Comparison of ENCODE assay signal across 8 mouse cellular contexts in genomic region chr7:105554212-105554942, GRCm38 (mm10). TPM values are rescaled to one million over a fixed set of nuclear protein-coding genes. Genes with fewer than 3 reads are reported as not detected.
DNase-seq lines count a peak whose midpoint lies in the region; ATAC-seq and TF ChIP-seq lines count a peak whose summit lies in the region.

Smpd1 (plus strand) TSS chr7:105554360.

- TF ChIP-seq POLR2A in cortical plate, adult 2 months (IDR thresholded peaks at IDR 0.05; ENCODE audit: extremely low read depth, insufficient read depth, low read length) = peak; percentile 66

- TF ChIP-seq CTCF in cortical plate, adult 2 months (IDR thresholded peaks at IDR 0.05; ENCODE audit: extremely low read depth, insufficient read depth, low read length) = no peak

- intact Hi-C loops in left cerebral cortex, postnatal 10 days (cut with DNase I) = loop anchor here (5.0 to 10.0 kb wide), 3 partner anchors 48 to 268 kb away; partner anchors contain the start of genes Hpx and Taf10

- peaks cover 14% of the 10 kb centered on the region for H3K4me1 ChIP-seq in cortical plate, adult 2 months (ENCODE audit: control insufficient read depth, insufficient read depth, low read length)

- peak; percentile 82 for DNase-seq in gastrocnemius, postnatal 10 days
- peak; percentile 88 to 93 for DNase-seq in left cerebral cortex, postnatal 10 days (ENCODE audit: extremely low spot score in 1 of 2, low spot score in 2 of 2)
- peak; percentile 91 for DNase-seq in right cerebral cortex, postnatal 25 days
- DNase-seq in urinary bladder, postnatal 4 days (ENCODE audit: low spot score in 2 of 2) = peak; percentile 84 to 86

- ATAC-seq in activated CD4-positive, CD25-positive, alpha-beta regulatory T cell, adult 4 months = peak; percentile 98
- ATAC-seq in inflammation-experienced regulatory T-cells, adult 6 months = peak; percentile 99
- peak; percentile 96 for ATAC-seq in megakaryocyte-erythroid progenitor cell, adult 5-6 weeks (replicated peaks; ENCODE audit: low FRiP score, low TSS enrichment, poor library complexity, severe bottlenecking)

- peak within 1 kb of the TSS; percentile 64 for H3K4me3 ChIP-seq in cortical plate, adult 2 months (ENCODE audit: insufficient read depth, low read length)

- H3K27ac ChIP-seq in cortical plate, adult 2 months (ENCODE audit: insufficient read depth, low read length) = peak within 1 kb of the TSS; percentile 86

RNA-seq across cellular contexts. Expression of gene Smpd1, which starts in this region (rescaled TPM):
- polyA plus RNA-seq in activated CD4-positive, CD25-positive, alpha-beta regulatory T cell, adult 4 months (2017; shearing (Covaris generic)) = 10 to 100 TPM; 20.4 to 25.0 TPM
- 93.2 and 93.3 TPM in 2 replicates for polyA plus RNA-seq in cortical plate, adult 2 months (2012; rRNA removed)
- total RNA-seq in gastrocnemius, postnatal 10 days (2021) = 10 to 100 TPM; 42.9 to 44.0 TPM
- polyA plus RNA-seq in inflammation-experienced regulatory T-cells, adult 6 months (2017; shearing (Covaris generic)) = 10 to 100 TPM; 15.4 to 23.7 (median 22.3) TPM
- 100 to 1,000 TPM in 1 of 2 experiments, 10 to 100 TPM in 1; 99.5 to 101 TPM for total RNA-seq in left cerebral cortex, postnatal 10 days (2021)
- total RNA-seq in megakaryocyte-erythroid progenitor cell, adult 5-6 weeks (2014; fragmentation: Nextera tagmentation) = 17.5 and 17.6 TPM in 2 replicates
- total RNA-seq in megakaryocyte-erythroid progenitor cell, adult 5-6 weeks (2017) = 17.1 and 20.1 TPM in 2 replicates

Comparison
In these comparisons a context has a peak if more than half of its experiments do, and no peak if none do; other contexts are left out.
1. Peak in every context shown above with its lines: DNase-seq, ATAC-seq, H3K4me3 ChIP-seq and H3K27ac ChIP-seq.